Comparison of ENCODE assay signal across 8 mouse cellular contexts in the genomic region with DNA sequence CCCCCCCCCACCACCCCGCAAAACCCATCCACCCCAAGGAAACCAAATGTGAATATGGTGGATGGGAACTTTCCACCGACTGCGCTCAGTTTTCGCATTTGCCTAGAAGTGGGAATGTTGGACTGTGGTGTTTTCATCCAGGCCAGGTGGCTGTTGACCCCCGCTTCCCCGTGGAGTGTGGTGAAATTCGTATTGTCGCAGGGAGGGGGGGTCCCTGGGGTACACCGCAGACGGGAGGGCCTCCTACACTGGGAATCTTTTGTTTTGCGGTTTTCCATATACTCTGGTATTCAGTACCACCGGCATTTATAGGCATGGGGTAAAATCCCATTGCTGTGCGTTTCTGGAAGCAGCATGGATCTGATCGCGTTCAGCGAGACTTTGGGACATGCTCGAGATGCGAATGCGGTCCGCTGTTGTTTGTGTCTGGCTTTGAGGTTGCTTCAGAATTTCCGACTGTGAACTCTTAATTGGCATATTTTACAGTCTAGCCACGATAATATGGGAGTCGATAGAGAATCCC. TPM values are rescaled to one million over a fixed set of nuclear protein-coding genes. Genes with fewer than 3 reads are reported as not detected.
A peak's percentile ranks its signal among the peaks of the same experiment; 100 is the strongest.
DNase-seq lines count a peak whose midpoint lies in the region; ATAC-seq and TF ChIP-seq lines count a peak whose summit lies in the region.

No protein-coding gene starts in this region.

- H3K4me2 ChIP-seq in kidney, embryonic 14.5 days (replicated peaks; ENCODE audit: low read depth, low read length), result peak overlapping the region; percentile 76
- H3K4me2 ChIP-seq in forebrain, postnatal 0 days (ENCODE audit: low read depth), result peak overlapping the region; percentile 55
- H3K4me2 ChIP-seq in midbrain, embryonic 11.5 days, result peak overlapping the region; percentile 75

- no peaks in the 10 kb centered on the region for H3K27me3 ChIP-seq in kidney, embryonic 14.5 days (ENCODE audit: control insufficient read depth, insufficient read depth, low read length)
- H3K27me3 ChIP-seq in forebrain, postnatal 0 days (ENCODE audit: insufficient read depth, low read length), result no peaks in the 10 kb centered on the region
- no peaks in the 10 kb centered on the region for H3K27me3 ChIP-seq in midbrain, embryonic 11.5 days (ENCODE audit: control insufficient read depth, insufficient read depth, low read length)

- DNase-seq in kidney, postnatal 25 days, result no peak
- peak; percentile 23 for DNase-seq in ZHBTc4 (ENCODE audit: low read depth, low spot score)
- DNase-seq in forebrain, postnatal 0 days, result peak; percentile 31
- peak; percentile 91 for DNase-seq in midbrain, embryonic 11.5 days (ENCODE audit: low spot score, missing footprints)
- DNase-seq in urinary bladder, postnatal 4 days (ENCODE audit: low spot score in 2 of 2), result no peak

- 16% methylated on average over 23 of the region's 23 CpGs for WGBS in kidney, embryonic 14.5 days
- WGBS in forebrain, postnatal 0 days, result 6% methylated on average over 22 of the region's 23 CpGs
- 16% methylated on average over 23 of the region's 23 CpGs for WGBS in midbrain, embryonic 11.5 days

- H3K9me3 ChIP-seq in kidney, embryonic 14.5 days (ENCODE audit: control insufficient read depth, low read length), result no peaks in the 10 kb centered on the region
- H3K9me3 ChIP-seq in forebrain, postnatal 0 days (ENCODE audit: low read length), result no peaks in the 10 kb centered on the region
- no peaks in the 10 kb centered on the region for H3K9me3 ChIP-seq in midbrain, embryonic 11.5 days (ENCODE audit: control insufficient read depth, low read length)

- H3K36me3 ChIP-seq in kidney, embryonic 14.5 days (ENCODE audit: control insufficient read depth, insufficient read depth, low read length), result no peaks in the 10 kb centered on the region
- H3K36me3 ChIP-seq in forebrain, postnatal 0 days (ENCODE audit: insufficient read depth), result no peaks in the 10 kb centered on the region
- H3K36me3 ChIP-seq in midbrain, embryonic 11.5 days (ENCODE audit: control insufficient read depth, insufficient read depth, low read length), result no peaks in the 10 kb centered on the region

- H3K9ac ChIP-seq in kidney, embryonic 14.5 days (ENCODE audit: low read depth, low read length), result peak overlapping the region; percentile 90
- peak overlapping the region; percentile 94 for H3K9ac ChIP-seq in forebrain, postnatal 0 days
- H3K9ac ChIP-seq in midbrain, embryonic 11.5 days (ENCODE audit: low read length), result peak overlapping the region; percentile 90

- ATAC-seq in kidney, embryonic 14.5 days (ENCODE audit: low FRiP score, low TSS enrichment), result no peak
- no peak for ATAC-seq in forebrain, postnatal 0 days
- ATAC-seq in midbrain, embryonic 11.5 days (ENCODE audit: low FRiP score), result peak; percentile 22; the same call in 1 of the 2 replicates
- ATAC-seq in CD4-positive, CD25-positive, alpha-beta regulatory T cell, adult 4 months, result no peak
- no peak for ATAC-seq in granulocyte monocyte progenitor cell, adult 5-6 weeks (replicated peaks; ENCODE audit: poor library complexity, severe bottlenecking)

- peak overlapping the region; percentile 92 for H3K4me3 ChIP-seq in kidney, embryonic 14.5 days (ENCODE audit: low read length)
- H3K4me3 ChIP-seq in forebrain, postnatal 0 days (ENCODE audit: low read depth, low read length), result peak overlapping the region; percentile 74
- H3K4me3 ChIP-seq in midbrain, embryonic 11.5 days (ENCODE audit: low read depth, low read length), result peak overlapping the region; percentile 97

- H3K4me1 ChIP-seq in kidney, embryonic 14.5 days (ENCODE audit: control insufficient read depth, insufficient read depth, low read length), result 0 out of 2 replicates have a peak, but pooled peaks cover 3% of the 10 kb centered on the region
- H3K4me1 ChIP-seq in forebrain, postnatal 0 days (ENCODE audit: insufficient read depth), result peaks cover 8% of the 10 kb centered on the region
- peaks cover 9% of the 10 kb centered on the region for H3K4me1 ChIP-seq in midbrain, embryonic 11.5 days (ENCODE audit: control insufficient read depth, insufficient read depth, low read length)

- no peak for TF ChIP-seq CTCF in forebrain, postnatal 0 days (IDR thresholded peaks at IDR 0.05; ENCODE audit: low read depth)

- H3K27ac ChIP-seq in kidney, embryonic 14.5 days (ENCODE audit: low read depth, low read length), result no peak overlapping the region
- H3K27ac ChIP-seq in forebrain, postnatal 0 days (ENCODE audit: low read depth, low read length), result peak overlapping the region; percentile 95
- no peak overlapping the region for H3K27ac ChIP-seq in midbrain, embryonic 11.5 days (ENCODE audit: low read depth, low read length)

RNA-seq across cellular contexts. Expression of a gene that starts 1.4 kb away (rescaled TPM):
- polyA plus RNA-seq in kidney, embryonic 14.5 days (2014; fragmentation: Nextera tagmentation; extraction: Ambion mirVana), result 6.2 and 8.0 TPM in 2 replicates
- total RNA-seq in forebrain, postnatal 0 days (2014; rRNA removed), result 75.6 and 107 TPM in 2 replicates
- 8.3 and 14.0 TPM in 2 replicates for polyA plus RNA-seq in forebrain, postnatal 0 days (2015; fragmentation: Nextera tagmentation; extraction: Ambion mirVana)
- 8.0 and 9.7 TPM in 2 replicates for polyA plus RNA-seq in midbrain, embryonic 11.5 days (2014; fragmentation: Nextera tagmentation; extraction: Ambion mirVana)
- polyA plus RNA-seq in CD4-positive, CD25-positive, alpha-beta regulatory T cell, adult 4 months (2017; shearing (Covaris generic)), result 1 to 10 TPM; 8.8 to 9.8 TPM
- total RNA-seq in granulocyte monocyte progenitor cell, adult 5-6 weeks (2014; fragmentation: Nextera tagmentation), result 26.2 and 28.1 TPM in 2 replicates
- 12.8 and 14.1 TPM in 2 replicates for total RNA-seq in granulocyte monocyte progenitor cell, adult 5-6 weeks (2017)

RNA-seq across cellular contexts. Expression of a gene that starts 17.1 kb away (rescaled TPM):
- 738 and 891 TPM in 2 replicates for polyA plus RNA-seq in kidney, embryonic 14.5 days (2014; fragmentation: Nextera tagmentation; extraction: Ambion mirVana)
- total RNA-seq in forebrain, postnatal 0 days (2014; rRNA removed), result 672 and 863 TPM in 2 replicates
- 359 and 435 TPM in 2 replicates for polyA plus RNA-seq in forebrain, postnatal 0 days (2015; fragmentation: Nextera tagmentation; extraction: Ambion mirVana)
- polyA plus RNA-seq in midbrain, embryonic 11.5 days (2014; fragmentation: Nextera tagmentation; extraction: Ambion mirVana), result 664 and 673 TPM in 2 replicates
- 1,000 to 10,000 TPM; 1,708 to 1,898 TPM for polyA plus RNA-seq in CD4-positive, CD25-positive, alpha-beta regulatory T cell, adult 4 months (2017; shearing (Covaris generic))
- total RNA-seq in granulocyte monocyte progenitor cell, adult 5-6 weeks (2014; fragmentation: Nextera tagmentation), result 2,241 and 2,395 TPM in 2 replicates
- 1,241 and 1,301 TPM in 2 replicates for total RNA-seq in granulocyte monocyte progenitor cell, adult 5-6 weeks (2017)

RNA-seq across cellular contexts. Expression of a gene that starts 30.2 kb away (rescaled TPM):
- 21.2 and 26.5 TPM in 2 replicates for polyA plus RNA-seq in kidney, embryonic 14.5 days (2014; fragmentation: Nextera tagmentation; extraction: Ambion mirVana)
- 49.1 and 60.9 TPM in 2 replicates for total RNA-seq in forebrain, postnatal 0 days (2014; rRNA removed)
- polyA plus RNA-seq in forebrain, postnatal 0 days (2015; fragmentation: Nextera tagmentation; extraction: Ambion mirVana), result 21.4 and 25.5 TPM in 2 replicates
- polyA plus RNA-seq in midbrain, embryonic 11.5 days (2014; fragmentation: Nextera tagmentation; extraction: Ambion mirVana), result 24.5 and 25.2 TPM in 2 replicates
- polyA plus RNA-seq in CD4-positive, CD25-positive, alpha-beta regulatory T cell, adult 4 months (2017; shearing (Covaris generic)), result 1 to 10 TPM; 7.2 to 8.0 TPM
- 29.7 and 33.6 TPM in 2 replicates for total RNA-seq in granulocyte monocyte progenitor cell, adult 5-6 weeks (2014; fragmentation: Nextera tagmentation)
- 44.8 and 45.8 TPM in 2 replicates for total RNA-seq in granulocyte monocyte progenitor cell, adult 5-6 weeks (2017)

Comparison
In these comparisons a context has a peak if more than half of its experiments do, and no peak if none do; other contexts are left out.
1. DNase-seq: peak in ZHBTc4 (single experiment), forebrain, postnatal 0 days (single experiment) and midbrain, embryonic 11.5 days (single experiment); none in kidney, postnatal 25 days (0 of 2) and urinary bladder, postnatal 4 days (0 of 2).
2. Peak in every context shown above with its lines, with median percentiles within 50 percentile points of each other: H3K4me2 ChIP-seq, H3K4me3 ChIP-seq and H3K9ac ChIP-seq.